Mouse (Mus musculus): ENCODE measurements around the gene Shank2. TPM values are rescaled to one million over a fixed set of nuclear protein-coding genes. Genes with fewer than 3 reads are reported as not detected.
A peak's percentile ranks its signal among the peaks of the same experiment; 100 is the strongest.

Shank2 gene
- total RNA-seq, 2 experiments from 2014 or later = 0.69 to 0.93 TPM

DNA sequence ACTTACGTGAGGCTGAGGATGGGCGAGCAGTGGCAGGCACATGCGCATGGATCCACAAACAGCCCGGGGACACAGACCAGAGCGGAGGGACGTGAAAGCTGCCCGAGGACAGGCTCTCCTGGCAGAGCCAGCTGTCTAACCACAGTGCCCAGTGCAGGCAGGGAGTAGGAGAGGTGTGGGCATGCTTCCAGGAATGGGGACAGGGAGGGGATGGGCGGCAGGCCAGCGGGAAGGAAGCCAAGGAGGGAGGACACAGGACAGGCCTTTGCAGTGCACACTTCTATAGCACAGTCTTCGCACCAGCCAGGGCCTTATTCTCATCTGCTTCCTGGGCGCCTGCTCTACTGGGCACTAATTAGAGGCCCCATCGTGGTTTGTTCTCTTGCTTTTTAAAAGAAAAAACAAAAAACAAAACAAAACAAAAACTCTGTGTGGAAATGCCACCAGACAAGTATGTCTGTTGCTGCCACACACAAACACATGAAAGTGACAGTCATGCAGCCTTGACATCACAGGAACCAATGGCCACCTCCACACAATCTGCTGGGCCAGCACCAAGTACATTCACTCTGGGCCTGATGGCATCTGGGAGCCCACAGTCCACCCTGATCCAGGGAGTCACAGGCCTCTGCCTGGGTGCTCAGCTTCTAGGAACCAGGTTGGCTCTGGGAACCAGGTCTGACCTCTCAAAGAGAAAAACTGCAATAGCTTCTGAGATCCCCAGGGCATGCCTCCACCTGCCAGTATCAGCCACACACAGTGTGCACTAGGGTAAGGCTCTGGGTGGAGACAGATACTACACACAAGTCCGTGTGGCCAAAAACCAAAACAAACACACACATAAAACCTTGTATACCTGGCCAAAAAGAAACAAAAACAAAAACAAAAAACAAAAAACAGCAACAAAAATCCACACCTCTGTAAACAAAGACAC, 448.2 kb downstream of the Shank2 start:
- DNase-seq = peak; percentile 96
- intact Hi-C loops (cut with DNase I) = no loop called here

DNA sequence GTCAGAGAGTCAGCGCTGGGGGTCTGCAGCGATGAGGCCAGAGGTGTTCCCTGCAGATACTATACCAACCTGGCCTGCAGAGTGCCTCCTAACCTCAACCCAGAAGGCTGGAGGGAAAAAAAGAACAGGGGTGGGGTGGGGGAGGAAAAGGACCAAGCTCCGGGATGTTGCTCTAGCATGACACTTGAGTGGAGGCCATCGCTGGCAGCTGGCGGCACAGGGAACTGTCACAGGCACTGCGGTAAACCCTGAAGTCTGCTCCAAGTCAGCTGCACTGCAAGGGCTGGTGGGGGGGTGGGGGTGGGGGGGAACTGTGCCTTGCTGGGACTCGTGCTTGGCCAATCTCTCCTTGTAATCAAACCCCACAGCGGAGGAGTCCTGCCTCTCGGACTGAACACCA, 448.9 kb downstream of the Shank2 start:
- intact Hi-C loops (cut with DNase I) = no loop called here
- no peak for DNase-seq

DNA sequence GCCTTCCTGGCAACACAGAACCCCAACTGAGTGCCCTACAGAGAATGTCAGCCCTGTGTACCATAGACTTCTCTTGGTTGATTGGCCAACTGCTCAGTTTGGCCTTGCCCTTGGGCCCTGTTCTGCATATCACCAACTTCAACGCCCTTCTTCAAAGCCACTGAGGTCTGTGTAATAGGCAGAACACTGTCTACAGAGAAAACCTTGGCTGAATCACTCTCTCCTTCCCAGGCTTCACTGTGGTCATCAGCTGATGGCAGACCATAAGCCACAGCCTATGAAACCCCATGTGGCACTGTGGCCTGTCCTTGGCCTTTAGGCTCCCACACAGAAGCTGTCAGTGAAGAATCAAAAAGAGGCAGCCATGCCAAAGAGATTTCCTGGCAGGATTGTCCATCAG, 457.2 kb downstream of the Shank2 start:
- DNase-seq = no peak
- intact Hi-C loops (cut with DNase I) = no loop called here

DNA sequence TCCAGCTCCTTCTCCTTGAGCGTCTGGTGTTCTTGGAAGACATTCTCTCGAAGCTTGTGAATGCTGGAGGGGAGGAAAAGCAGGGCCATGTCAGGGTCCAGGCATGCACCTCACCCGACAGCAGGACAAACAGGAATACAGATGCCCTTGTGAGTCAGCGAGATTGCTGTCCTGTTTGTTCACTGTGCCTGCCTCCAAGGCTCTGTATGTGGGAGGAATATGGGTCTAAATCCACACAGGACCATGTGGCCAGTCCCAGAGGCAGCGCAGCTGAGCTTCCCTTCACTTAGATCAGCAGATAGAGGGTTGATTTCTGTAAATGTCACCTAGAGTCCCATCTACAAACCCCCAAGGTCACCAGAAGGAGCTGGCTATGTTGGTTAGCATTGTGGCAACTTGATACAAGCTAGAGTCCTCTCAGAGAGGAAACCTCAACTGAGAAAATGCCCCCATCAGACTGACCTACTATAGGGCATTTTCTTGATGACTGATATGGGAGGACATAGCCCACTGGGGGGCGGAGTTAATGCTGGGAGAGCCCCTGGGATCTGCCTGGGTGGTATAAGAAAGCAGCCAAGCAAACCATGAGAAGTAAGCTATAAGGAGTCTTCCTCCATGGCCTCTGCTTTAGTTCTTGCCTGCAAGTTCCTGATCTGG, 459.6 kb downstream of the Shank2 start:
- no peak for DNase-seq
- intact Hi-C loops (cut with DNase I) = no loop called here

DNA sequence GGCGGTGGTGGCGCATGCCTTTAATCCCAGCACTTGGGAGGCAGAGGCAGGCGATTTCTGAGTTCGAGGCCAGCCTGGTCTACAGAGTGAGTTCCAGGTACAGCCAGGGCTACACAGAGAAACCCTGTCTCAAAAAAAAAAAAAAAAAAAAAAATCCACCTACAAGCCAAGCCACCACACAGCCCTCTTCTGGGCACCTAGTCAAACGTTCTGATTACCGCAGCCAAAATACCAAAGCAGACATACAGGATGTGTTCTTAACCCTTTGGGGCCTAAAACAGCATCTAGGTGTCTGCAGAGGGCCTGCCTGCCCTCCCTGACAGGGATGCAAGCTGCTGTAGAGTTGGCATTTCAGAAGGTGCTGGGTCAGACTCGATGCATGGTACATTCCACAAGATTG, 460.8 kb downstream of the Shank2 start:
- intact Hi-C loops (cut with DNase I) = no loop called here
- peak; percentile 13 to 30 for DNase-seq

DNA sequence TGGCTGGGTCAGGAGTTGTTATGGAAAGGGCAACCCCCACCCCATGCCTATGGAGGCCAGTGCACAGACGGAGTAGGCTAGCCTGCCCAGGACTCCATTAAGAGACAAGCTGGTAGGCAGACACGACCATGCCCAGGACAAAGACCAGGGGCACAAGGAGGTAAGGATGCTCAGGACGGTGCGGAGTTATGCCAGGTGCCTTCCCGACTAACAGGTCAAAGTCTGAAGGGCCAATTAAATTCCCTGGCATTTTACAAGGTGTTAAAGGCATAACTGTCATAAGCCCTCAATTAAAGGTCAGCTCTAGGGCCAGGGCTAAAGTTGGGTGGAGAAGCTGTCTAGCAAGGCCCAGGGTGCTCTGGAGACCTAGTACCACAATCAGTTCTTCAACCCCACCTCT, 467.0 kb downstream of the Shank2 start:
- no peak for DNase-seq
- intact Hi-C loops (cut with DNase I) = no loop called here

DNA sequence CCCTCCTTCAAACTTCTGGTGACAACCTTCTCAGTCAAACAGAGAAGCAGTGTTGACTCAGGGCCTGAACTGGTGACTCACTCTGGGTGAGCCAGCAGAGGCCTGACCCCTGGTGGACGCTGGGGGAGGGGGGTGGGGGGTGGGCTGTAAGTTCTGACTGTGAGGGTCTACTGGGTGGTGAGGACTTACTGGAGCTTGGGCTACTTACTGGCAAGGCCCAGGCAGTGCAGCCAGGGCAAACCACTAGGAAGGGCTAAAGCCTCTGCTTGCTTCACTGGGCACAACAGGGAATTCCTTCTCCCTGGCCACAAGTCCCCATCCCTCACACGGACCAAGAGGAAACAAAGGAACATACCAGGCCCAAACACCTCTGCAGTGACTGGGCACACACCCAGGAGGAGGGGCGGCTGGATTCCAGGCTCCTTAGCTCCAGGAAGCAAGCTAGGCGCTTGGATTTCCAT, 467.5 kb downstream of the Shank2 start:
- peak; percentile 49 to 57 for DNase-seq
- intact Hi-C loops (cut with DNase I) = no loop called here

DNA sequence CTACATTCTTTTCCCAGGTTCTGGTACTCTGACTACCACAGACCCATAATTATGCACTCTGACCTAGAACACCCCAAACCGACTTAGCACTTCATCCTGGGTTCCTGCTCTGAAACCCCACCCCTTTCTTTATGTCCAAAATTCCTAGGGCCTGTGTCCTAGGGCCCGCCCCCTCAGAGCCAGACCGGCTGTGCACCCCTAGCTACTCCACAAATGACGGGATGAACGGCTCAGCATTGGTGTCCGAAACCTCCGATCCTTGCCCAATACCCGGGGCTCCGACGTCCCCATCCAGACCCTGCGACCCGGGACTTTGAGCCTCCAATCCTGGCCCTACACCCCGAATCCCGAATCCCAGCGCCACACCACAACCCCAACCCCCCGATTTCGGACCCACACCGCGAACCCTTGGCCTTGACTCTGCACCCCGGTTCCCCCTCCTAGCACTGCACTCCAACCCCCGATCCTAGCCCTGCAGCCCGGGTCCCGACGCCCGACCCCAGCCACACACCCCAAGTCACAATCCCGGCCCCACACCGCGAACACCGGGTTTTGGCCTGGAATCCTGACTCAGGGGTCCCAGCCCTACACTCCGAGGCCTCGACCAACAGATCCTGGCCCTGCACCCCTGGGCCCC, 468.3 kb downstream of the Shank2 start:
- intact Hi-C loops (cut with DNase I) = no loop called here
- peak in 1 of 2 experiments; percentile 23 for DNase-seq

DNA sequence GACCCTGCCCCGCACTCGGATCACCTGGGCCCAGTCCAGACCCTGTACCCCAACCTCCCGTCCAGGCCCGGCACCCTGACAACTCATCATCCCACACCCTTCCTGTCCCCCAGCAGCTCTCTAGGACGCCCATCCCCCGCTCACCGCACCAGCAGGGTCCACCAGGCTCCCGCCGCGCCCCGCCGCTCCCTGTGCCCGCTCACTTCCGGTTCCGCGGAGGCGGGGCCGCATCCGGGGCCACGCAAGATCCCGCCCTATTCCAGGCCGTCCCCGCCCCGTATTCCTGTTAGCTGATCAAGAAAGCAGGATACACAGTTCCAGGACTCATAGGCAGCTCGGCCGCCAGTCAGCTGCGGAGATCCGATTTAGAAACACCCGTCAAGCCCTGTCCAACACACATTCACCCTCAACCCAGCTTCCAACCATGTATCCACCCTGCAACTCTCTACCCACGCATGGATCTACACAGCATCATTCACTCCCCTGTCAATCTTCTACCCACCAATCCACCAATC, 468.9 kb downstream of the Shank2 start, which contains the start of gene Cttn:
Gene Cttn (minus strand): TSS at position 465 of the 515 bp plus-strand sequence.
- peak; percentile 92 to 95 for DNase-seq
- intact Hi-C loops (cut with DNase I) = no loop called here

DNA sequence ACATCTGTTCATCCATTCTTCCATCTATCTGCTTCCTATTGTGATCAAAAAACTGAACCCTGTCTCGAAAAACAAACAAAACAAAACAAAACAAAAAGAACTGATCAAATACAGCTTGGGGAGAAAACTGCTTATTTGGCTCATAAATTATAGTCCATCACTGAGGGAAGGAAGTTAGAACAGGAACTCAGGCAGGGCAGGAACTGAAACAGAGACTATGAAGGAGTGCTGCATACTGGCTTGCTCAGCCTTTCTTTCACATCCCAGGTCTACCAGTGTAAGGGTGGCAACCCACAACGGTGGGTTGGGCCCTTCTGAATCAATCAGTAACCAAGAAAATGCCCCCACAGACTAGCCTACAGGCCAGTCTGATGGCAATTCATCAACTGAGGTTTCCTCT, 469.4 kb downstream of the Shank2 start:
- DNase-seq = no peak
- intact Hi-C loops (cut with DNase I) = no loop called here

DNA sequence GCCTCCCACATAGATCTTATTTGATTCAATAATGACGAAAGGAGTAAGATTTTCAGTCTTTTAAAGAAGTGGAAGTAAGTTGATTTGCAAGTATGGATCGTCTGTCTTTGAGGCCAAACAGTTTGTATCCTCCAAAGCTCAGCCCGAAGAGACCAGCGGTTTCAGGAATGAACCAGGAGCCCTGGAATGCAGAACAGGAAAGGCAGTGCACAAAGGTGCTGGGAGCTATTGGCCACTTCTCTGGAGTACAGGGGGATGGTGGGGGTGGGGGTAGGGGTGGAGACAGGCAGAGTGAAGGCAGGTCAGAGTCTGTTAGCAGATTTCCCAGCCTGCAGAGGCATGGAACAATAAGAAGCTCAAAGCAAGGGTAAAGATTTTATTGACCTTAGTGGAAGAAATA, 471.8 kb downstream of the Shank2 start:
- DNase-seq = no peak
- intact Hi-C loops (cut with DNase I) = no loop called here

Small RNA genes within 50 kb of the gene (microRNA-seq; reads per million reads assigned to microRNA genes)
- 0 to 1.0 reads per million in 2 experiments for gene Mir3105

Other genes with a start within 250 kb of the Shank2 start
- gene Osbpl5, start 244.9 kb upstream of the Shank2 start, total RNA-seq (2021) = 10 to 100 TPM; 28.7 to 32.2 TPM
- not detected for gene Mrgprg, start 234.9 kb upstream of the Shank2 start, total RNA-seq (2021)
- 1 to 10 TPM; 1.8 to 2.3 TPM for gene Mrgpre, start 217.4 kb upstream of the Shank2 start, total RNA-seq (2021)
- 1 to 10 TPM; 6.3 to 8.0 TPM for gene Nadsyn1, start 179.1 kb upstream of the Shank2 start, total RNA-seq (2021)
- 10 to 100 TPM in 1 of 2 experiments, 1 to 10 TPM in 1; 9.9 to 10.9 TPM for gene Dhcr7, start 178.8 kb upstream of the Shank2 start, total RNA-seq (2021)
- gene Gm498, start 135.1 kb upstream of the Shank2 start, total RNA-seq (2021) = not detected